Mouse (Mus musculus): ENCODE data around the gene Ctnnbl1.

The Ctnnbl1 gene

DNA sequence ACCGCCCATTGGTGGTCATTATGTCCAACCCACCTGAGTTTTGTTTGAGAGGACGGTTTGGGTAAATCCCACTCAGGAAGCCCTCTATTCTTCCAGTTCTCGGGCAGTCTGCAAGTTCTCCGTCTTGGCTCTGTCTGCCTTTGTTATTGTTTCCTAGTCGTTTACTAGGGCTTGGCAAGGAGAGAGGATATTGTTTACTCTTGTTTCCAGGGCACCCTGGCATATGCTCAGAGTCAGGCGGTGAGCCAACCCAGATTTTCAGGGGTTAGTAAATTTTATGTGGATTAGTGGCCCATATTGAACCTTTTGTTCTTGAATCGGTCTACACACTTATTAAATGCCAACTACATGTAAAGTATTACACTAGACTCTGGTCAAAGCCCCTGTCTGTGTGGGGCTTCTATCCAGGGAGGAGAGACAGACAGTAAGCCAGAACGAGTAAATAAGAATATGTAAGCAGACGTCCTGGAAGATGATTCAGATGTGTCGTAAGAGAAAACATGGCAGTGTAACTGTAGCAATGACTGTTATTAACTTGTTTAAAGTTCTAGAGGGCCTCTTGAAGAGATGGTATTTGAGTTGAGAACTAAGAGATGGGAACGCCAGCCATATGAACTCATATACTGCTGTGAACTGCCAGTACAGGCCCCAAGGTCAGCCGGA, 13.9 kb downstream of the Ctnnbl1 start:
- DNase-seq (ENCODE audit: low read depth, low spot score): no peak

- no peak for DNase-seq (ENCODE audit: low read depth, low spot score)
These were observed 14.6 kb downstream of the Ctnnbl1 start for GRCm38 (mm10) chr2:157751589-157752373.

GRCm38 (mm10) chr2:157752374-157752743, 15.2 kb downstream of the Ctnnbl1 start:
- DNase-seq (ENCODE audit: low read depth, low spot score): no peak

DNA sequence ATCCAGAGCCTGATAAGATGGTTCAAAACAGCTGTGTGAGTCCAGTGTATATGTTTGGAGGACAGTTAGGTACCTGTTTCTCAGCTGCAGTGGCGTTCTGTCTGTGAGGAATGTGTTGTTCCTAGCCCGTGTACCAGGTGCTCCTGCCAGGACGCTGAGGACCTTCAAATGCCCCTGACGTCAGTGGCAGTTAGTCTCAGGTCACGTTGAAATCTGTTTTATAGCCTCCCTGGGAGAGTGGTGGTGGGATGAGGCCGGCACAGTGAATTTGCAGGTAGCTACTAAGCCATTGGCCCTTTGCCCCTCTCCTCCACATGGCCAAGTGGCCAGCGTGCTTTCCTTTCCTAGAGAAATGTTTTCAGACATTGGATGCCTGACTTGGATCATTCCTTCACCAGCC, 18.6 kb downstream of the Ctnnbl1 start:
- no peak for DNase-seq (ENCODE audit: low read depth, low spot score)

- DNase-seq (ENCODE audit: low read depth, low spot score): no peak
These were observed 19.0 kb downstream of the Ctnnbl1 start for GRCm38 (mm10) chr2:157756193-157756592.

DNA sequence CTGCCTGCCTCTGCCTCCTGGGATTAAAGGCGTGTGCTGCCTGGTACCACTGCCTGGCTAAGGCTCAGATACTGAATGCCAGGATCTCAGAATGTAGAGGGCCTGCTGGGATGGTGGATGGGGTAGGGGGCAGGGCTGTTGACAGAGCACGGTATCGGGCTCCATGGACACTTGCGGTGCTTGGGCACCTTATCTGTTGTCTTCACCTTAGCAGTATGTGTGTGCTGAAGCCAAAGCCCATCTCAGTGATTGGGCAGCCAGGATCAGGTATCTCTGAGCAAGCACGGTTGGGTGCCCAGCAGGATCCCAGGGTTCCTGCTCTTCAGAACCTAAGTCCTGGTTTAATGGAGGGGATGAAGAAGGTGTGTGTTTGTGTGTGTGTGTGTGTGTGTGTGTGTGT, 21.2 kb downstream of the Ctnnbl1 start:
- DNase-seq (ENCODE audit: low read depth, low spot score): no peak

GRCm38 (mm10) chr2:157759717-157760116, 22.5 kb downstream of the Ctnnbl1 start:
- DNase-seq (ENCODE audit: low read depth, low spot score): no peak

DNA sequence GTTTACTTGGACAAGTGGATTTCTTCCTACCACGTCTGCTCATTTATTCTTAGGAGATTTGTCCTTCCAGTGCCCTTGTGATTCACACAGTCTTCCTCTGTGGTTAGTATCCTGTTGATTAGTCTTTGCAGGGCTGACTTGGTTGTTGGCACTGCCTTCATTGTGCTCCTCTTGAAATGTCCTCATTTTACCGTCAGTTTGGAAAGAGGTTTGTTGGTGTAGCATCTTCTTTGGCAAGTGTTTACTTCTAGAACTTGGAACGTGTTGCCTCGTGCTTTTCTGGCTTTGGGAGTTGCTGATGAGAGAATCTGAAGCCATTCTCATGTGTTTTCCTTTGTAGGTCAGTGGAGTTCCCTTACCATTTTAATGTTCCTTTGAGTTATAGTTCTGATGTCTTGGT, 25.7 kb downstream of the Ctnnbl1 start:
- no peak for DNase-seq (ENCODE audit: low read depth, low spot score)

DNA sequence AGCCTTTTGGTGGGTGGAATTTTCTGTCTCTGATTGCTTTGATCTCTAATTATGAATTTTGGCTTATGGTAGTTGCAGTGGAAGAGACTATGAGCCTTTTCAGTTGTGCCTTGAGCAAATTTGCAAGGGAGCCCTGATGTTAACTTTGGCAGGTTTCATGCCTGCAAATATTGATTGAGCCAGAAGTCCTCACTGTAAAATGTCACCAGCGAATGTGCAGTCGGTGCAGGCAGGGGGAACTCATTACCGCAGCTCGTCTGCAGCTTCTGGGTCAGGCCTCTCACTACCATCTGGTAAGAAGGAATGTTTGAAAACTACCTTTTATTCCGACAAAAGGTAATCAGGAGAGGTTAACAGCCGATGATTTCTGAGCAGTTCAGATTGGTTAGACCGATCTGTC, 29.4 kb downstream of the Ctnnbl1 start:
- no peak for DNase-seq (ENCODE audit: low read depth, low spot score)

DNA sequence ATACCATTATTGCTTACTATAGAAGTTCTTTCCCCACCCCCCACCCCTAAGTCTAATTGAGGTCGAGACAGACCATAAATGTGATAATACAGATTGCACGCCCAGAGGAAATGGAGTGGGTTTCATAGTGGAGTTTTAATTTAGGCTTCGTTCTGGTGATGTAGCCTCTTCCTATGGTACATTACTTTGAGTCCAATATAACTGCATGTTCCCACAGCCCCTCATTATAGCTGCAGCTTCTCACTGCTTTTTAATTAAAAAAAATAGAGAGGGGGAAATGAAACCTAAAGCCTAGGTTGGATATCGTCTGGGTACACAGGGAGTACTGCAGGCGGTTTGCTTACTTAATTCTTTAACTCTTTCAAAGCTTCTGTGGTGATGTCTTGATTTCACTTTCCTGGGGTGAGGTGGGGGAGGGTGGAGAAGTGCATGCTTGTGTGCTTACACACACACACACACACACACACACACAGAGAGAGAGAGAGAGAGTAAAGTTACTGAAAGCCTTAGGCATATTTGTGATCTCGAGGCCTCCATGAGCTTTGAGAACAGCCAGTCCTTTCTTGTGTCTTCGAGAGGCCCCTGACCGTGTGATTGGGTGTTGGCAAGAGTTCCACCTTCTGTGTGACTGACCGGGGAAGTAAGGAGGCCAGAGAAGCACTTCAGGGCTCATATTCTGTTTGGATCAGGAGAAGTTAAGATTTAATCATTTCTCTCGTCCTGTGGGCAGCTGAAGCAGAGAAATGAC, 31.7 kb downstream of the Ctnnbl1 start:
- DNase-seq (ENCODE audit: low read depth, low spot score): no peak

DNA sequence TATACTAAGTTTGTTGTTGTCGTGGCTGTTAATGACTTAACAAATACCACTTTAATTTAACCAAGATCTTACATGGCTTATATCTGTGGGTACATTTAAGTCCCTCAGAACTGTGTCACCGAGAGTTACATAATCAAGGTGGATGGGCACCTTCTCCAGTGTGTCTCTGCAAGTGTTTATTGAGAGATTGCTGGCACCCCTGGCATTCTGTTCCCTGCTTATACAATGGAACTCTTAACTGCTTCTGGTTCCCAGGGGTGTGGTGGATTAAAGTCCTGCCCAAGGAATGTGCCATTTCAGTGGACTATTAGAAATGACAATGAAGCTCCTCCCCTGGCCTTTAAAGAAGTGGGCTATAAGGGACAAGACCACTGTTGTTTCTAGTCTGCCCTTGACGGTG, 33.6 kb downstream of the Ctnnbl1 start:
- no peak for DNase-seq (ENCODE audit: low read depth, low spot score)

DNA sequence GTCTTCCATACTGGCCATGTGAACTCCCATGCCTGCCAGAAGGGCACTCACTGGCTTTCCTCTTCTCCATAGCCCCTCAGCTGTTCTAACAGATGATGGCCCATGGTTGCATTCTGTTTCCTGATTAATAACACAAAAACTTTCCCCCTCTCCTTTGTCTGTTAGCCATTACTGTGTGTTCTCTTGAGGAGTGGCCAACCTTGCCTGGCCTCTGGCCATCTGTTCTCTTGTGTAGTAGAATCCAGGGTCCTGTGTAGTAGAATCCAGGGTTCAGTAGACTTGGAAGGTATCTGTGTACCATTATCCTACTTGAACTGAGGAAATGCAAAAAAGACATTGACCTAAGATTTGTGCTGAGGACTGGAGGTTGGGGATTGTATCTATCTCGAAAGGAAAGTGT, 36.5 kb downstream of the Ctnnbl1 start:
- no peak for DNase-seq (ENCODE audit: low read depth, low spot score)

DNA sequence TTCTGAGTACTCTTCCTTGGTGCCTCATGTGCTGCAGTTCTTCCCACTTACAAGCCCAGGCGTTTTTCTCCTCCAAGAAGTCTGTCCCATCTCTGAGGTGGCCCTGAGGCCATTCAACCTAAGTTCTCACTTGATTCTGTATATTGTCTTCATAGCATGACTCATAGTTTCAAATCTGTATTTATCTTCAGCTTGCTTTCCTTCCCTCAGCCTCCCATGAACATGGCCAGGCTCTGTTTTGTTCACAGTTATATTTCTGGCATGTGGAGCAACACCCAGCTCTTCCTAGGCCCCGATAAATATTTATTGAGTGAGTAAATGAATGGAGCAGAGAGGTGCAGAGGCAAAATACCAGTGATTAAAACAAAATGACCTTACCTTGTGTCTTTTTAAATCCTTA, 38.8 kb downstream of the Ctnnbl1 start:
- no peak for DNase-seq (ENCODE audit: low read depth, low spot score)

- DNase-seq (ENCODE audit: low read depth, low spot score): no peak
These were observed 43.8 kb downstream of the Ctnnbl1 start for GRCm38 (mm10) chr2:157780956-157781355.

- no peak for DNase-seq (ENCODE audit: low read depth, low spot score)
These were observed 46.0 kb downstream of the Ctnnbl1 start for GRCm38 (mm10) chr2:157783152-157783551.

- no peak for DNase-seq (ENCODE audit: low read depth, low spot score)
These were observed 47.0 kb downstream of the Ctnnbl1 start for GRCm38 (mm10) chr2:157784238-157784637.

DNA sequence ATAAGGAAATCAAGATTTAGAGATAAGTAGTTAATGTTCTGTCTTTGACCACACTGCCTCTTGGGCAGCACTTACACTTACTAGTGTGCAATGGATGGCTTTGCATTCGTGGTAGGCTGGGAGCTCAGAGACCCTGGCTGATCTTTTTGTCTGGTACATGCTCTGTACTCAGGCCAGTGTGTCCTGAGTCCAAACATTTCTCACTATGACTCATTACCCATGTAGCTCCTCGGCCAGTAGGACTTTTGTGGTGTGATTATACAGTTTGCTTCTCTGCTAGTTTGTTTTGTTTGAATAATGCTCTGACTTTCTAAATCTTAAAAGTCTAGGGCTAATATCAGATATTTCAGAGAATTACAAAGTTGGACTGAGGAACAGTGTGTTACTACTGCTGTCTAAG, 47.4 kb downstream of the Ctnnbl1 start:
- DNase-seq (ENCODE audit: low read depth, low spot score): no peak

- no peak for DNase-seq (ENCODE audit: low read depth, low spot score)
These were observed 52.0 kb downstream of the Ctnnbl1 start for GRCm38 (mm10) chr2:157789226-157789625.

DNA sequence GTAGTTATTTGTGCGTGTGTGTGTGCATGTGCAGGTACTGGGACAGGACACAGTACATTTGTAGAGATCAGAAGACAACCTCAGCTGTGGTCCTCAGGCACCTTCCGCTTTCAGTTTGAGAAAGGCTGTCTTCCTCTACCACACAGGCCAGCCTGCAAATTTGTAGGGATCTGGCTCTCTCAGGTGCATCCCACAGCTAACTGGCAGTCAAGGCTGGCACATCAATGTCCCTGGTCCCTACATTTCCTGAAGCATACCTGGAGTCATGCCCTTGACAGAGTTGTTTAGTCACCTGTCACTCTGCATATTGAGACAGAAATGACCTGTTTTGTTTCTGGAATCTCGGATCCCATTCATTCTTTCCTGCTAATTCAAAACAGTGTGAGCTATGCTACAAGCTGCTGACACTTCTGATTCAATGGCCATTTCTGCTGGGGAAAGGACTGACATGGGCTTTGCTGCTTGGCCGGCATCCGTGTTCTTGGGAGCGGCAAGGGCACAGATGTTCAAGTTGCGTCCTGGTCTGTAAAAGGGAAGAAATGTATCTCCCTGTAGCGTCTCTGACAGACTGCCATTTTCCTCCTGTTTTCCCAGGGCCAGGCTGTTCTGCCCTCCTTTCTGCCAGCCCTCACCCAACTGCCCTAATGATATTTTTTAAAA, 53.8 kb downstream of the Ctnnbl1 start:
- DNase-seq (ENCODE audit: low read depth, low spot score): no peak

- no peak for DNase-seq (ENCODE audit: low read depth, low spot score)
These were observed 54.4 kb downstream of the Ctnnbl1 start for GRCm38 (mm10) chr2:157791528-157792162.

DNA sequence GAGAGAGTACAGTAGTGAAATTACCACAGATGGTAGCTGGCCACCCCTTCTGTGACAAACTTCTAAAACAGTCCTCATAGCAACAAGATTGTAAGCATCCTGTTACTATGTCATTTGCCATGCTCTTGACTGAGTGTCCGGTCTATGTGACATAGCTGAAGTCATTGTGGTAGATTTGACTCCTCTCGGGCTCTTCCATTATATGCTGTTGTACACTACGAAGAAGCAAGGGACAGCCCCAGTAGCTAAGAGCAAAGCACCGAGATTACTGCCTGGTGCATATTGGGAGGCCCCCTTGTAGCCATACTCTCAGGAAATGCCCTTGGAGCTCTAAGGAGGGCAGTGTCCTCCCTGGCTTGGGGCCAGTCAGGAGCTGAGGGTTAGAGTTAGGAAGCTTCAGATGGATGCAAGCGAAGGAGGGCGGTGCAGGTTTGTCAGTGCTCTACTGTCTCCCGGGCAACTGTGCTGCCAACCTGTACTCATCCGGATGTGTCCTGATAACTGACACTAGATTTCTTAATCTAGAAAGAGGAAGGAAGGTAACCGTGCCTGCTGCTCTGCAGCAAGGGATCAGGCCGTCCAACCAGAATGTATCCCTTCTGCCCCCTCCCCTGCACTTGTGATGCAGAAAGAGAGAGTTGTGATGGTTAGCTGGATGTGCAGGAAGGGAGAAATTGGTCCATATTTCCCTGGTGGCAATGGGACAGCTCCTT, 55.8 kb downstream of the Ctnnbl1 start:
- DNase-seq (ENCODE audit: low read depth, low spot score): no peak

All from retina, adult 2 months (tissue).